Mouse (Mus musculus) hindbrain, embryonic 14.5 days (tissue): ENCODE results near the gene Lrp1. TPM values are rescaled to one million over a fixed set of nuclear protein-coding genes. Genes with fewer than 3 reads are reported as not detected.

Source experiments
- ATAC-seq: fragments of 200-750 bp; cut with Nextera tagmentation; 2 replicates; pipeline ENCODE4 v1.8.0; 2017; ENCODE audit warnings: moderate number of reproducible peaks, mild to moderate bottlenecking, moderate TSS enrichment, moderate library complexity; ENCODE audit not compliant: low FRiP score
- DNase-seq: peaks from one replicate; pipeline ENCODE4 v3.0.0-alpha.2; 2015; ENCODE audit warnings: low spot score
- H3K27ac ChIP-seq: fragments of 300-500 bp; sonication (generic); 2 replicates; pipeline ENCODE4 v1.5.1; 2014; ENCODE audit warnings: mild to moderate bottlenecking, moderate library complexity
- H3K27me3 ChIP-seq: fragments of 300-500 bp; sonication (generic); 2 replicates; pipeline ENCODE4 v1.6.1; 2014; ENCODE audit warnings: mild to moderate bottlenecking, low read length, mixed read lengths; ENCODE audit not compliant: control insufficient read depth, insufficient read depth
- H3K36me3 ChIP-seq: fragments of 300-500 bp; sonication (generic); replicated peaks from 2 replicates; pipeline ENCODE4 v1.6.1; 2014; ENCODE audit not compliant: control insufficient read depth, insufficient read depth
- H3K4me1 ChIP-seq: fragments of 300-500 bp; sonication (generic); replicated peaks from 2 replicates; pipeline ENCODE4 v1.6.1; 2014; ENCODE audit warnings: antibody characterized with exemption, low read length, mixed read lengths; ENCODE audit not compliant: control insufficient read depth, insufficient read depth
- H3K4me2 ChIP-seq: fragments of 300-500 bp; sonication (generic); replicated peaks from 2 replicates; pipeline ENCODE4 v1.6.1; 2014; ENCODE audit warnings: mild to moderate bottlenecking, moderate library complexity
- H3K4me3 ChIP-seq: fragments of 300-500 bp; sonication (generic); replicated peaks from 2 replicates; pipeline ENCODE4 v1.5.1; 2014; ENCODE audit warnings: mild to moderate bottlenecking, low read length
- H3K9ac ChIP-seq: fragments of 300-500 bp; sonication (generic); 2 replicates; pipeline ENCODE4 v1.6.1; 2014
- H3K9me3 ChIP-seq: fragments of 300-500 bp; sonication (generic); 2 replicates; pipeline ENCODE4 v1.6.1; 2016; ENCODE audit warnings: low read length; ENCODE audit not compliant: control insufficient read depth
- WGBS: fragments of 180-500 bp; shearing (Covaris S2); extraction: QIAGEN DNeasy Blood & Tissue Kit; methylation state at CpG from one replicate; pipeline ENCODE4 v1.1.7; 2014; 5-methylcytosine and 5-hydroxymethylcytosine counted together
- polyA plus RNA-seq: library from polyadenylated mRNA; unstranded; fragments of >200 nt; fragmentation: Nextera tagmentation; extraction: Ambion mirVana; gene quantifications from 2 replicates; pipeline ENCODE4 v1.2.1, GENCODE M21; 2014

Lrp1 gene
- polyA plus RNA-seq, 1 experiment from 2014 or later = 118 TPM

DNA sequence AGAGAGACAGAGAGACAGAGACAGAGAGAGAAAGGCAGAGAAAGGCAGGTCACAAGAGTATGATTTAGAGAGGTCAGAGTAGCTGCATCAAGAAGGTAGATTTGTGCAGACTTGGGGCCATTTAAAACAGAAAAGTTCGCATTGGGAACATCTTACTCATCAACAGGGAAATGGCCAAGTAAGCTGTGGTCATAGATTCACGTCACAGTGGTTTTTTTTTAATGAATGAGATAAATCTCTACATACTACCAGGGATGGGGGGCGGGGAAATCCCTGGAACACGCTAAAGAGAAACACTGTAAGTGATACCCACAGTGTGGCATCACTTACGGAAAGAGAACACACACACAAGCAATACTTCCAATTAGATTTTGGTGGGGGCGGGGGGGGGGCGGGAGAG lies 13.9 kb downstream of the Lrp1 start:
- Histone ChIP-seq H3K36me3 (peaks cover 97% of the 10 kb centered on the region), H3K4me1 (no peaks in the 10 kb centered on the region), H3K9ac (no peak overlapping the region), H3K27me3 (no peaks in the 10 kb centered on the region), H3K27ac (no peak overlapping the region), H3K9me3 (no peaks in the 10 kb centered on the region), H3K4me3 (no peak overlapping the region), H3K4me2 (no peak overlapping the region)
- 90% methylated on average over 7 of the region's 7 CpGs for WGBS
- ATAC-seq (no peak), DNase-seq (no peak)

DNA sequence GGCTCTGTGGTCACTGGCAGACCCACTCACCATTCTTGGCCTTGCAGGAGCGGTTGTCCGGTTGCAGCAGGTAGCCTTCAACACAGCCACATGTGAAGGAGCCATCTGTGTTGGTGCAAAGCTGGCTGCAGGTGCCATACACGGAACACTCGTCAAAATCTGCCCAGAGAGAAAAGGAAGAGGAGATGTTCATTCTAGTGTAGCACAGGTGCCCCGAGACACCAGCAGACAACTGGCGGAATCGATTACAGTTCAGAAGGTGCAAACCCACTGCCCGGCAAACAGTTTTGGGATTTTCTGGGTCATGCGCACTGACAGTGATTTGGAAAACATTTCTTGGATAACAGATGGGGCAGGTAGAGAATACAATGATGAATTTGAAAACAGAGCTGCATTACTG lies 15.2 kb downstream of the Lrp1 start:
- Histone ChIP-seq H3K27me3 (no peaks in the 10 kb centered on the region), H3K9me3 (no peaks in the 10 kb centered on the region), H3K4me1 (no peaks in the 10 kb centered on the region), H3K4me2 (no peak overlapping the region), H3K9ac (no peak overlapping the region), H3K36me3 (peaks cover 99% of the 10 kb centered on the region), H3K27ac (no peak overlapping the region), H3K4me3 (no peak overlapping the region)
- ATAC-seq = no peak
- DNase-seq = no peak
- WGBS = 95% methylated on average over 9 of the region's 9 CpGs

DNA sequence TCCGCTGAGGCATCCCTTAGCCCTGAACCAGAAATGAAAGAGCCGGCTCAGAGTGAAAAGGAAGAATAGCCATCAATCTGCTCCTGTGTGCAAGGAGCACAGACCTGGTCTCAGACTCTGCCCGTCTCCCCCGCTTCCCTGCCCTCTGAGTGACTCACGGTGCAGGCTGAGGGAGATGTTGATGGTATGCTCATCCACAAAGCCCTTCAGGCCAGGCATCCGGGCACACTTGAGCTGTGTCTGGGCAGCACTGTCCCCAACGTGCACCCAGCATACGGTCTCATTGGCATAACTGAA lies 15.7 kb downstream of the Lrp1 start:
- H3K4me1 ChIP-seq = no peaks in the 10 kb centered on the region
- 85% methylated on average over 8 of the region's 8 CpGs for WGBS

DNA sequence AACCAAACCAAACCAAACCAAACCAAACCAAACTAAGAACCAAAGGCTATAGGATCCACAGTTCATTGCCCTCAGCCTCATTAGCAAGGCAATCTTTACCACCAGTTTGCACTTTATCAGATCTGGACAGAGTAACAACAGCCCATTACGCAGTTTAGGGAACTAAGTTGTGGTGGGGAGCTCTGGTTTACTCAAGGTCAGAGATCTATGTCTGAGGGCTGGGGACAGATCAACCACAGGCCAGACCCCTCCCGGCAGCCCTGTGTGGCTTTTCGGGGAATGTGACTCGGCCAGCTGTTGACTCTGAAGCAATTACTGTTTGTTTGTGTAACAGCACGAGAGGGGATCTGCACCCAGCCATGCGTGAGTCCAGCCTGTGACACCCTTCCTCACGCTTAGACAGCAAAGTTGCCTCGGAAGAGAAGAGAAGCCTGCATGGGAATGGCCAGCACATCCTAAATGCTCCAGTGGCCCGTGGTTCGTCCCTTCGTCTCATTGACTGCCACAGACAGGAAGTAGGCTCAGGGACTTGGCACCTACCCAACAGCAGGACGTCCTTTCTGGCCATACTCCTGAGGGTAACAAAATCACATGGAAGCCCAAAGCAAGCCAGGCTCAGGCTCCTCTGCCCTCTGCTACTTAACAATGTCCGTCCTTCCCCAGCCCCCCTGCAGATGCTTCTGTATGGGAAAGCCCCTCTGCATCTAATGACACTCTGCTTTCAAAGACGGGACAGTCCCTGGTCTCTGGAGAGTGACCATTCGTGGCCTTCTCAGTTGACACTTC lies 16.3 kb downstream of the Lrp1 start:
- H3K4me1 ChIP-seq = no peaks in the 10 kb centered on the region
- no peak overlapping the region for H3K9ac ChIP-seq
- H3K9me3 ChIP-seq = no peaks in the 10 kb centered on the region
- H3K27ac ChIP-seq = no peak overlapping the region
- 72% methylated on average over 15 of the region's 15 CpGs for WGBS
- no peak for DNase-seq
- peaks cover 97% of the 10 kb centered on the region for H3K36me3 ChIP-seq
- ATAC-seq = no peak
- no peak overlapping the region for H3K4me2 ChIP-seq
- no peaks in the 10 kb centered on the region for H3K27me3 ChIP-seq
- H3K4me3 ChIP-seq = no peak overlapping the region

More for the DNA sequence above, 15.7 kb downstream of the Lrp1 start:
- DNase-seq = no peak
- no peak overlapping the region for H3K4me2 ChIP-seq
- no peak overlapping the region for H3K4me3 ChIP-seq
- no peaks in the 10 kb centered on the region for H3K9me3 ChIP-seq
- no peak overlapping the region for H3K9ac ChIP-seq
- ATAC-seq = no peak
- no peaks in the 10 kb centered on the region for H3K27me3 ChIP-seq
- H3K36me3 ChIP-seq = peaks cover 99% of the 10 kb centered on the region
- no peak overlapping the region for H3K27ac ChIP-seq

DNA sequence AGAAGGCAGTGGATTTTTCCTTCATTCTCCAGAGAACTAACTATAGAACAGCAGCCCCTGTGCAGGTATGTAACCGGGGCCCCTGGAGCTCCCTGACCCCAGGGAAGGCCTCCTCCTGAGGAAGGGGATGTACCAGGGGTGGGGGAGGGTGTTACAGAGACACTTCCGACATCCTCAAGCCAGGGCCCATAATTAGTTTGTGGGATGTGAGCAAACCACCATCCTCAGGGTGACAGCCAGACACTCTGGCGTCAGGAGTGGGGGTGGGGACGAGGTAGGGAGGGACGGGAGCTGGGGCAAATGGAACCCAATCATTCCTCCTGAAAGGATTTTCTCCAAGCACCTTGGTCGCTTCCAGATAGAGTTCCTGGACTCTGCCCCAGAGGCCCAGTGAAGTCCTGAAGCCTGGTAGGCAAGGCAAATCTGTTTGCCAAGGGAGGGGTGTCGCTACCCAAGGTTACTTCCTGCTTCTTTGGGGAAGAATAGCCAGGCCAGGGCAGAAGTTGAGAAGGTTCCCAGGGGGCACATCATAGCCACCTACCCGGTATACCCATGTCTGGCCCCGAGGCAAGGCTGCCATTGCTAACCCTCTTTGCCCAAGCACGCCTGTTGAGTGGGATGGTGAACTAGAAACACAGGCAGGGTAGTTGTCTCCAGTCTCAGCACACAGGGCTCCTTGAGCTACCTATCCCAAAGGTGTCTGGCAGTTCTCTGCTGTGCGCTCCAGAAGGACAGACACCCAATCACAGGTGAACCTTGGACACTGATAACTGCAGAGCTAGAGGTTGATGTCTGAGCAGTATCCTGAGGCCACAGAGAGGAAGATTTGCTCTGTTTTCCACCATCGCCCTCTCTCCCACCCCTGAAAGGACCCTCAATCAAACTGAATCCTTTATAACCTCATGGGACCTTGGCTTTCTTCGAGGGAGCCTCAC lies 17.2 kb downstream of the Lrp1 start:
- H3K9ac ChIP-seq = no peak overlapping the region
- no peaks in the 10 kb centered on the region for H3K9me3 ChIP-seq
- H3K27me3 ChIP-seq = no peaks in the 10 kb centered on the region
- DNase-seq (no peak), ATAC-seq (no peak)
- H3K4me3 ChIP-seq = no peak overlapping the region
- H3K36me3 ChIP-seq = peaks cover 97% of the 10 kb centered on the region
- no peak overlapping the region for H3K4me2 ChIP-seq
- no peaks in the 10 kb centered on the region for H3K4me1 ChIP-seq
- WGBS = 83% methylated on average over 13 of the region's 13 CpGs
- no peak overlapping the region for H3K27ac ChIP-seq

DNA sequence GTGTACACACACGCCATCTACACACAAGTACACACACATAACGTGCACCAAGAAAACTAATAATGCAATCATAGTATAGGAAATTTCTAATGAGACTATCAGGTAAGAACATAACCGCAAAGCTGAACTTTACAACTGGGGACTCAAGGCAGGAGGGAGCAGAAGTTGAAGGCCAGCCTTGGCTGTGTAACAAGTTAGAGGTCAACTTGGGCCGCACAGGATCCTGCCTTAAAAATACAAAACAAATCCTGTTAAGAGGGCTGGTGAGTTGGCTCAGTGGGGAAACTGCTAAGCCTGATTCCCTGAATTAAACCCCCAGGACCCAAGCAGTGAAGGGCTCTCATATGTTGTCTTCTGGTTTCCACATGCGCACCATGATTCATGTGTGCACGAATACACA lies 18.8 kb downstream of the Lrp1 start:
- Histone ChIP-seq H3K36me3 (peaks cover 96% of the 10 kb centered on the region), H3K9me3 (no peaks in the 10 kb centered on the region), H3K4me1 (peaks cover 10% of the 10 kb centered on the region), H3K27ac (no peak overlapping the region), H3K4me2 (no peak overlapping the region), H3K9ac (no peak overlapping the region), H3K4me3 (no peak overlapping the region), H3K27me3 (no peaks in the 10 kb centered on the region)
- 94% methylated on average over 6 of the region's 6 CpGs for WGBS
- ATAC-seq = no peak
- DNase-seq = no peak

DNA sequence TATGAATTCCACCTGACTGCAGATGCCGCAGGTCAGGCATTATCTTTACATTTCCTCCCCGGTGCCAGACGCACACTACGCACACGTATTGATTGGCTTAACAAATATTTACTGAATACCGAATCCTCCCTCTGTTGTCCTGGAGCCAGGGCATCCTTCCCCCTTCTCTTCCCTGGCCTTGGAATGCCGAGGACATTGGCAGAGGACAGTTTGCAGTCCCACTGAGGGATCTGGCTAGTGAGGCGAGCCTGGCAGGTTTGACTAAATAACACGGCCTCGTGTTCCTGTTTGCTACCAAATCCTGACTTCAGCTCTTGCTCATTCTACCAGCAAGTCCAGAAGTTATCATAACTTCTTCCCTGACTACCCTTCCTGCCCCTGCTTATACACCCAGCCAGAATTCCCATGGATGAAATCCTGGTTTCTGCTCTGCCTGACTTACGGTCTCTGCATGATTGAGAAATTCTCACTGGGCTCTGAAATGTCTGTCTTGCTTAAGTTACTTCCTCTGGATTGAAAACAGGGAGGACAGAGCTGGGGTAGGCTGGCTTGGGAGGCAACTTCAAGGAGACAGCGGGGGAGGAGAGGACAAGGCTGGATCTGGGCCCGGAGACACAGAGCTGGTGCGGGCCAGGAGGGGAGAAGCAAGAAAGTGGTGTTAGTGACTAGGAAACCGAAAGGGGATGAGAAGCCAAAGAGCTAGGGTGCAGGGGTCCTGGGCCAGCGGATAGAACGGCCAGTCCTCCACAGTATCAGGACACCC lies 21.0 kb downstream of the Lrp1 start:
- 64% methylated on average over 17 of the region's 17 CpGs for WGBS
- ATAC-seq (no peak), DNase-seq (no peak)
- no peaks in the 10 kb centered on the region for H3K9me3 ChIP-seq
- no peak overlapping the region for H3K4me3 ChIP-seq
- H3K27ac ChIP-seq = peak overlapping the region; percentile 44
- H3K27me3 ChIP-seq = no peaks in the 10 kb centered on the region
- H3K4me1 ChIP-seq = peaks cover 12% of the 10 kb centered on the region
- H3K9ac ChIP-seq = no peak overlapping the region
- H3K36me3 ChIP-seq = peaks cover 82% of the 10 kb centered on the region
- no peak overlapping the region for H3K4me2 ChIP-seq

DNA sequence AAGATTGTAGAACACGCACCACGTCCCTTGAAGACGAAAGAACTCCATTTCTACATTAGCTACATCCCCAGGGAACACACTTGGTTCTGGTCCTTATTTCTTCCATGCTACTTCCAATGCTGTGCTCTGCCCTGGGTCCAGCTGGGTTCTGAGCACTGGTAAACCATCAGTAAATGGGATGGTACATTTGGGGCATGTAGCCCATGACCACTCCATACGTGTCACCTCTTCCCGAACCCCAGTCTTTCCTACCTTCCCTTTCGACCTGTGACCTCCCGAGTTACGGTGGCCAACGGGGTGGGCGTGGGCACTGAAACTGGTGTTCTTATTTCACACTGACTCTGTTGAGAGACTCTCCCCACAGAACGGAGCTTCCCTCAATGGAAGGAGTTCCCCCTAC lies 21.7 kb downstream of the Lrp1 start:
- peaks cover 12% of the 10 kb centered on the region for H3K4me1 ChIP-seq
- H3K9me3 ChIP-seq = no peaks in the 10 kb centered on the region
- no peak overlapping the region for H3K4me2 ChIP-seq
- 89% methylated on average over 11 of the region's 11 CpGs for WGBS
- H3K9ac ChIP-seq = no peak overlapping the region
- ATAC-seq (no peak), DNase-seq (no peak)
- no peak overlapping the region for H3K4me3 ChIP-seq
- H3K36me3 ChIP-seq = peaks cover 82% of the 10 kb centered on the region
- H3K27me3 ChIP-seq = no peaks in the 10 kb centered on the region
- H3K27ac ChIP-seq = no peak overlapping the region

DNA sequence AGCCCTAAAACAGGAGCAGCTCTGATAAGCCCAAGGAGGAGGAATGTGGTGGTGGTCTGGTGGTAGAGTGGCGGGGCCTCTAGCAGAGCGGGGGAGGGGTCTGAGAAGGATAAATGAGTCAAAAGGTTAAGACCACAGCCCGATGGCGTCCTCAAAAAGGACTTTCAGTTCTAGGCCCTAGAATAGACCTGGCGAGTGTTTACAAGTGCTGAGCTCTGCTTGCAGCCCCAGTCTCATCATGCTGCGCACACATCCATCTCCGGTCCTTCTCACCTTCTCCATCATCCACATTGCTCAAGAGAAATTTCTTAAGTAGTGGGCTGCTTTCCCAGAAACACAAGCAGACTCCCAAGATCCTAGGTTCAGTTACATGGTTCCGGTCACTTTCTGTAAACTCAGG lies 22.3 kb downstream of the Lrp1 start:
- Histone ChIP-seq H3K9me3 (no peaks in the 10 kb centered on the region), H3K27me3 (no peaks in the 10 kb centered on the region), H3K4me2 (no peak overlapping the region), H3K36me3 (peaks cover 82% of the 10 kb centered on the region), H3K27ac (no peak overlapping the region), H3K4me1 (peaks cover 12% of the 10 kb centered on the region), H3K9ac (no peak overlapping the region), H3K4me3 (no peak overlapping the region)
- 76% methylated on average over 8 of the region's 8 CpGs for WGBS
- ATAC-seq = no peak
- DNase-seq = no peak
